Mouse (Mus musculus): ENCODE results near the gene Zfp81. TPM values are rescaled to one million over a fixed set of nuclear protein-coding genes. Genes with fewer than 3 reads are reported as not detected.
A peak's percentile ranks its signal among the peaks of the same experiment; 100 is the strongest.
"Not testable (repeated sequence)": the region's sequence is repeated elsewhere in the genome, so short reads cannot be mapped to it uniquely, and the experiment has no call there.

Gene Zfp81
- 7.0 and 7.3 TPM in 2 replicates for polyA plus RNA-seq (2015; fragmentation: Nextera tagmentation; extraction: Ambion mirVana)

GRCm38 (mm10) chr17:33358411-33359384, at the start of gene Zfp81:
Gene Zfp81 (minus strand): TSS chr17:33358878.
- 4% methylated on average over 47 of the region's 47 CpGs for WGBS
- Histone ChIP-seq H3K4me2 (replicated peaks) (peak within 1 kb of the TSS; percentile 78), H3K27me3 (replicated peaks) (no peaks in the 10 kb centered on the region), H3K4me3 (replicated peaks) (peak within 1 kb of the TSS; percentile 77), H3K4me1 (replicated peaks) (no peaks in the 10 kb centered on the region), H3K27ac (peak within 1 kb of the TSS; percentile 85), H3K36me3 (no peaks in the 10 kb centered on the region), H3K9me3 (no peaks in the 10 kb centered on the region), H3K9ac (peak within 1 kb of the TSS; percentile 78)
- peak; percentile 100 for ATAC-seq

- Histone ChIP-seq H3K9ac (peak within 1 kb of the TSS; percentile 81), H3K36me3 (no peaks in the 10 kb centered on the region), H3K4me1 (replicated peaks) (peaks cover 8% of the 10 kb centered on the region; the same call in 1 of the 2 replicates), H3K4me2 (replicated peaks) (peak within 1 kb of the TSS; percentile 60), H3K27ac (peak within 1 kb of the TSS; percentile 54; the same call in 1 of the 2 replicates), H3K9me3 (no peaks in the 10 kb centered on the region), H3K27me3 (replicated peaks) (no peaks in the 10 kb centered on the region), H3K4me3 (replicated peaks) (peak within 1 kb of the TSS; percentile 81)
- peak; percentile 100 for ATAC-seq
- under 1% methylated on average over 44 of the region's 44 CpGs for WGBS
Observed at GRCm38 (mm10) chr17:33394182-33395034, 35.7 kb upstream of the Zfp81 start, which contains the start of gene Zfp101. Gene Zfp101 (minus strand): TSS chr17:33394641.

- 92% methylated on average over 5 of the region's 5 CpGs for WGBS
- Histone ChIP-seq H3K9ac (no peak overlapping the region), H3K4me2 (replicated peaks) (no peak overlapping the region), H3K27me3 (replicated peaks) (no peaks in the 10 kb centered on the region), H3K9me3 (no peaks in the 10 kb centered on the region), H3K4me1 (replicated peaks) (peaks cover 8% of the 10 kb centered on the region; the same call in 1 of the 2 replicates), H3K27ac (no peak overlapping the region), H3K4me3 (replicated peaks) (no peak overlapping the region), H3K36me3 (no peaks in the 10 kb centered on the region)
- no peak for ATAC-seq
Observed at GRCm38 (mm10) chr17:33392271-33392670, 33.6 kb upstream of the Zfp81 start.

GRCm38 (mm10) chr17:33385705-33386104, 27.0 kb upstream of the Zfp81 start:
- peaks cover 19% of the 10 kb centered on the region for H3K36me3 ChIP-seq
- H3K4me2 ChIP-seq (replicated peaks) = no peak overlapping the region
- no peak for ATAC-seq
- H3K27me3 ChIP-seq (replicated peaks) = no peaks in the 10 kb centered on the region
- no peaks in the 10 kb centered on the region for H3K4me1 ChIP-seq (replicated peaks)
- no peak overlapping the region for H3K9ac ChIP-seq
- H3K9me3 ChIP-seq = no peaks in the 10 kb centered on the region
- no peak overlapping the region for H3K27ac ChIP-seq
- no peak overlapping the region for H3K4me3 ChIP-seq (replicated peaks)

GRCm38 (mm10) chr17:33372795-33373194, 14.1 kb upstream of the Zfp81 start:
- H3K27ac ChIP-seq = no peak overlapping the region
- H3K9me3 ChIP-seq = no peaks in the 10 kb centered on the region
- 83% methylated on average over 3 of the region's 3 CpGs for WGBS
- no peaks in the 10 kb centered on the region for H3K36me3 ChIP-seq
- H3K27me3 ChIP-seq (replicated peaks) = no peaks in the 10 kb centered on the region
- no peak overlapping the region for H3K4me2 ChIP-seq (replicated peaks)
- no peaks in the 10 kb centered on the region for H3K4me1 ChIP-seq (replicated peaks)
- no peak for ATAC-seq
- no peak overlapping the region for H3K4me3 ChIP-seq (replicated peaks)
- no peak overlapping the region for H3K9ac ChIP-seq

- 95% methylated on average over 1 of the region's 1 CpGs for WGBS
- ATAC-seq = no peak
Observed at GRCm38 (mm10) chr17:33352981-33353380, 5.7 kb downstream of the Zfp81 start.

GRCm38 (mm10) chr17:33289876-33290149, 68.9 kb downstream of the Zfp81 start:
- not testable (repeated sequence) for H3K36me3 ChIP-seq; H3K9ac ChIP-seq; H3K4me2 ChIP-seq (replicated peaks); H3K4me3 ChIP-seq (replicated peaks); H3K27me3 ChIP-seq (replicated peaks); H3K9me3 ChIP-seq; H3K27ac ChIP-seq; H3K4me1 ChIP-seq (replicated peaks)
- peak; percentile 74 for ATAC-seq
- no CpG with 5 or more reads among the region's 9 CpGs for WGBS

More at GRCm38 (mm10) chr17:33352981-33353380, 5.7 kb downstream of the Zfp81 start:
- H3K27me3 ChIP-seq (replicated peaks) = no peaks in the 10 kb centered on the region
- no peaks in the 10 kb centered on the region for H3K36me3 ChIP-seq
- no peaks in the 10 kb centered on the region; the same call in 1 of the 2 replicates for H3K9me3 ChIP-seq
- no peak overlapping the region for H3K4me2 ChIP-seq (replicated peaks)
- H3K4me1 ChIP-seq (replicated peaks) = no peaks in the 10 kb centered on the region
- H3K9ac ChIP-seq = no peak overlapping the region
- H3K4me3 ChIP-seq (replicated peaks) = no peak overlapping the region
- no peak overlapping the region for H3K27ac ChIP-seq

- WGBS = no CpG with 5 or more reads among the region's 25 CpGs
- ATAC-seq = peak; percentile 100
Observed at GRCm38 (mm10) chr17:33289039-33289875, 69.4 kb downstream of the Zfp81 start, which contains the start of gene Zfp955b. Gene Zfp955b (plus strand): TSS chr17:33289544.

More at GRCm38 (mm10) chr17:33289039-33289875, 69.4 kb downstream of the Zfp81 start, which contains the start of gene Zfp955b:
- not testable (repeated sequence) for H3K4me1 ChIP-seq (replicated peaks); H3K36me3 ChIP-seq; H3K27me3 ChIP-seq (replicated peaks); H3K4me3 ChIP-seq (replicated peaks); H3K9me3 ChIP-seq; H3K27ac ChIP-seq; H3K9ac ChIP-seq
- H3K4me2 ChIP-seq (replicated peaks) = 0 out of 2 replicates have a peak within 1 kb of the TSS, but pooled peaks have one; percentile 9

Other genes with a start within 250 kb of the Zfp81 start
- gene Morc2b, start 219.2 kb downstream of the Zfp81 start, polyA plus RNA-seq (2015; fragmentation: Nextera tagmentation; extraction: Ambion mirVana) = 0.08 TPM in 1 of 2 replicates, not detected in the other
- 0.03 TPM in 1 of 2 replicates, not detected in the other for gene Olfr55, start 190.4 kb downstream of the Zfp81 start, polyA plus RNA-seq (2015; fragmentation: Nextera tagmentation; extraction: Ambion mirVana)
- gene Olfr239, start 167.6 kb downstream of the Zfp81 start, polyA plus RNA-seq (2015; fragmentation: Nextera tagmentation; extraction: Ambion mirVana) = not detected in 2 replicates
- gene Olfr1564, start 137.2 kb downstream of the Zfp81 start, polyA plus RNA-seq (2015; fragmentation: Nextera tagmentation; extraction: Ambion mirVana) = not detected in 2 replicates
- 11.7 and 14.0 TPM in 2 replicates for gene Zfp955a, start 103.7 kb downstream of the Zfp81 start, polyA plus RNA-seq (2015; fragmentation: Nextera tagmentation; extraction: Ambion mirVana)
- 0.03 TPM in 1 of 2 replicates, not detected in the other for gene Olfr63, start 94.2 kb downstream of the Zfp81 start, polyA plus RNA-seq (2015; fragmentation: Nextera tagmentation; extraction: Ambion mirVana)
- gene Zfp955b, start 69.3 kb downstream of the Zfp81 start, polyA plus RNA-seq (2015; fragmentation: Nextera tagmentation; extraction: Ambion mirVana) = 9.6 and 9.9 TPM in 2 replicates
- gene Zfp101, start 35.8 kb upstream of the Zfp81 start, polyA plus RNA-seq (2015; fragmentation: Nextera tagmentation; extraction: Ambion mirVana) = 11.3 and 13.1 TPM in 2 replicates
- gene Actl9, start 74.0 kb upstream of the Zfp81 start, polyA plus RNA-seq (2015; fragmentation: Nextera tagmentation; extraction: Ambion mirVana) = not detected in 2 replicates
- gene Adamts10, start 165.3 kb upstream of the Zfp81 start, polyA plus RNA-seq (2015; fragmentation: Nextera tagmentation; extraction: Ambion mirVana) = 37.6 and 42.1 TPM in 2 replicates
- 3.8 and 3.9 TPM in 2 replicates for gene Myo1f, start 196.8 kb upstream of the Zfp81 start, polyA plus RNA-seq (2015; fragmentation: Nextera tagmentation; extraction: Ambion mirVana)